Mouse (Mus musculus) midbrain, embryonic 11.5 days (tissue): ENCODE data around the gene Tmed1. TPM values are rescaled to one million over a fixed set of nuclear protein-coding genes. Genes with fewer than 3 reads are reported as not detected.

ENCODE experiments used
- ATAC-seq: fragments of 200-750 bp; cut with Nextera tagmentation; 2 replicates; pipeline ENCODE4 v1.8.0; 2017; ENCODE audit warnings: moderate TSS enrichment, moderate library complexity; ENCODE audit not compliant: low FRiP score
- DNase-seq: peaks from one replicate; pipeline ENCODE4 v3.0.0; 2015; ENCODE audit warnings: low spot score; ENCODE audit errors: missing footprints
- H3K27ac ChIP-seq: fragments of 300-500 bp; sonication (generic); 2 replicates; pipeline ENCODE4 v1.5.1; 2014; ENCODE audit warnings: low read depth, low read length
- H3K27me3 ChIP-seq: fragments of 300-500 bp; sonication (generic); 2 replicates; pipeline ENCODE4 v1.6.1; 2014; ENCODE audit warnings: mild to moderate bottlenecking, low read length, moderate library complexity, mixed read lengths; ENCODE audit not compliant: control insufficient read depth, insufficient read depth
- H3K36me3 ChIP-seq: fragments of 300-500 bp; sonication (generic); 2 replicates; pipeline ENCODE4 v1.6.1; 2014; ENCODE audit warnings: mild to moderate bottlenecking, low read length, moderate library complexity, mixed read lengths; ENCODE audit not compliant: control insufficient read depth, insufficient read depth
- H3K4me1 ChIP-seq: fragments of 300-500 bp; sonication (generic); 2 replicates; pipeline ENCODE4 v1.6.1; 2014; ENCODE audit warnings: low read length; ENCODE audit not compliant: control insufficient read depth, insufficient read depth
- H3K4me2 ChIP-seq: fragments of 300-500 bp; sonication (generic); 2 replicates; pipeline ENCODE4 v1.6.1; 2014; ENCODE audit warnings: mild to moderate bottlenecking, moderate library complexity
- H3K4me3 ChIP-seq: fragments of 300-500 bp; sonication (generic); 2 replicates; pipeline ENCODE4 v1.5.1; 2014; ENCODE audit warnings: low read depth, low read length
- H3K9ac ChIP-seq: fragments of 300-500 bp; sonication (generic); 2 replicates; pipeline ENCODE4 v1.6.1; 2014; ENCODE audit warnings: low read length
- H3K9me3 ChIP-seq: fragments of 300-500 bp; sonication (generic); 2 replicates; pipeline ENCODE4 v1.6.1; 2016; ENCODE audit warnings: low read length; ENCODE audit not compliant: control insufficient read depth
- WGBS: fragments of 180-500 bp; shearing (Covaris S2); extraction: QIAGEN DNeasy Blood & Tissue Kit; methylation state at CpG from one replicate; pipeline ENCODE4 v1.1.7; 2014; 5-methylcytosine and 5-hydroxymethylcytosine counted together
- polyA plus RNA-seq: library from polyadenylated mRNA; unstranded; fragments of >200 nt; fragmentation: Nextera tagmentation; extraction: Ambion mirVana; gene quantifications from 2 replicates; pipeline ENCODE4 v1.2.1, GENCODE M21; 2014

Tmed1 gene
- 64.5 and 68.0 TPM in 2 replicates for polyA plus RNA-seq

DNA sequence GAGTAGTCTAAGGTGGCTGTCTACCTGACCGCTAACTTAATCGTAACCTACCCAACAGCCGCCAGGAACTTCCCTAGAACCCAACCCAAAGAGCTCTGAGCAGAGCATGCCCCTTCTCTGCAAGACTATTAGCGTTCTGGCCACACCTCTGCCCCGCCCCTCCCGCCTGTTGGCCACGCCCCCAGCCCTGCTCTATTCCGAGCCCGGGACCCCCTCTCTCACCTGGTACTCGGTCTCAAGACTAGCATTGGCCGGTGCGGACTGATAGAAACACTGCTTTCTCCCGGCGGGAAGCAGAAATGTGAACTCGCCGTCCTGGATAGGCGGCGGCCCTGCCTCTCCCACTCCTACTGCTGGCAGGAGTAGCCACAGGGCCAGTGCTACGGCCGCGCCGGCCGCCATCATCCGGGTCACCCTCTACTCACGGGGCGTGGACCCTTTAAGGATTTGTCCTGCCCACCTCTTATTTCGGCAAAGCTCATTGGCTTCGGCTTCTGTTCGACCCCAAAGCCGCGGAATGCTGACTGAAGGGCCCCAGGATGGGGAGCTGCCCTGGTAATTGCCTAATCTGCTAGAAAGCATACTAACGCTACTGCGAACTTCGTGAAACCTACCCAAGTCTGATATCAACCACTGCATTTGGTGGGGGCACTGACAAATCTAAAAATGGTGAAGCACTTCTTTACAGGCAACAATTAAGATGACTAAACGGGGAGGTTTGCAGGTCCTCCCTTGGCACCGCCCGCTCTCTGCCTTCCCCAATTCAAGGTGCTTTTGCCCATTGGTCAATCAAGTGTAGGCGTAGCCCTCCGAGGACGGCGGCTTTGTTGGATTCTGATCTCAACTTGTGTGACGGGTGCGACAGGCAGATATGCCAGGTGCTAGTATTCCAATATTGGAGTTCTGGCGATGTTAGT is at the start of gene Tmed1:
Gene Tmed1, minus strand, starts transcription at position 481 of the 917 bp plus-strand sequence.
- DNase-seq (peak; percentile 99), ATAC-seq (peak; percentile 97)
- H3K4me2 ChIP-seq = peak within 1 kb of the TSS; percentile 70
- WGBS = under 1% methylated on average over 44 of the region's 44 CpGs
- no peaks in the 10 kb centered on the region for H3K27me3 ChIP-seq
- no peaks in the 10 kb centered on the region for H3K9me3 ChIP-seq
- H3K9ac ChIP-seq = peak within 1 kb of the TSS; percentile 79
- H3K36me3 ChIP-seq = peaks cover 3% of the 10 kb centered on the region; the same call in 1 of the 2 replicates
- H3K4me3 ChIP-seq = peak within 1 kb of the TSS; percentile 67
- peak within 1 kb of the TSS; percentile 75 for H3K27ac ChIP-seq
- H3K4me1 ChIP-seq = peaks cover 9% of the 10 kb centered on the region

DNA sequence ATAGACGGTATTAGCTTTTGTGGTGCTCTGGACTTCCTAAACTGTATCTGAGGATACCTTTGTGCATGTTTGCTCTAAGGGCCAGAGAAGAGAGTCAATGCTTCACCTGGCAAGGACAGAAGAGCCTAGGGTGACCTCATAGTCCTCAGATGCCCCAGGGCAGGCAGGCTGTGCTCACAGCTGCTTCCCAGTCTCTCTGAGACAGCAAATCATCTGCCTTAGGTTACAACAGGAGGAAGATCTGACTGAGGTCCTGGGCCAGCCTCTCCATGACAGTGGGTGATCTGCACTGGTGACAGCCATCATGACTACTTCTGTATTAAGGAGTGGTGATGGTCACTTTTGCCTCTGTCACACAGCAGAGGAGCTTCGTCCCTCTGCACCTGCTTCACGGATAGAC is 49.1 kb upstream of the Tmed1 start:
- Histone ChIP-seq H3K4me3 (no peak overlapping the region), H3K4me1 (no peaks in the 10 kb centered on the region), H3K9ac (no peak overlapping the region), H3K36me3 (no peaks in the 10 kb centered on the region), H3K9me3 (no peaks in the 10 kb centered on the region), H3K27ac (0 out of 2 replicates have a peak overlapping the region, but pooled peaks have one; percentile 27), H3K27me3 (no peaks in the 10 kb centered on the region), H3K4me2 (no peak overlapping the region)
- no peak for ATAC-seq
- 95% methylated on average over 3 of the region's 3 CpGs for WGBS
- no peak for DNase-seq

DNA sequence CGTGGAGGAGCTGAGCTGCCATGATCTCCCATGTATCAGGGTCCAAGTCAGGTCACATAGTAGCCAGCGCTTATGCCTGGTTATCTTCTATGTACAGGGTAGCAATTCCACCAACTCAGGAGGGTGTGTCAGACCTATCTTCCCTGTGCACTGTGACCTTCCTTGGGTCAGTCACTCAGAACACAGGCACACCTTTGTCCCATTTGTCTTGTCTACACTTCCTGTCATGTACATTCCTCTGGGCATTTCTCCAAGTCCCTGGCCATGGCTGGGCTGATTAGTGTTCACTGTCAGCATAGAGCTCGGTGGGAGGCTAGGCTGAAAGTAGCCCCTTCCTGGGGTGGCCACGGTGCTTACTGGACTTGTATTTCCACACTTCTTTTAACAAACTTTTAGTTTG is 48.3 kb upstream of the Tmed1 start:
- Histone ChIP-seq H3K27me3 (no peaks in the 10 kb centered on the region), H3K9me3 (no peaks in the 10 kb centered on the region), H3K4me3 (no peak overlapping the region), H3K4me2 (no peak overlapping the region), H3K9ac (no peak overlapping the region), H3K27ac (no peak overlapping the region), H3K4me1 (no peaks in the 10 kb centered on the region), H3K36me3 (no peaks in the 10 kb centered on the region)
- peak; percentile 8 for DNase-seq
- 91% methylated on average over 4 of the region's 4 CpGs for WGBS
- no peak for ATAC-seq

DNA sequence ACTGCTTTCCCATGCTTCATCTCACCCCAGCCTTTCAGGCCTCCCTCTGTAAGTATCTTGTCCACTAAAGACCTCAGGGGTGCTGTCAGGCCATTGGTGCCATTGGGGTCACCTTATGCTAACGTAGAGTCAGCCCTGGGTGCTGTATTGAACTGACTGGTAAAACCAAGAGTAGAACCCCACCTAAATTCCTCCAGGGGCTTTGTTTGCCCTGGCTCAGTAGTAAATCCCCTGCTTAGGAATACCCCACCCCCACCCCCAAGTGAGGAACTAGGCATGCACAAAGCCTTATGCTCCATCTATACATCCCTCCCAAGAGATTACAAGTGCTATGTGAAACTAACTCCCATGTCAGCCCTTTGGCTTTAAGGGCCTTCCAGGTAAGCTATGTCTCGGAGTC is 47.5 kb upstream of the Tmed1 start:
- no peaks in the 10 kb centered on the region for H3K36me3 ChIP-seq
- H3K4me3 ChIP-seq = no peak overlapping the region
- H3K27ac ChIP-seq = no peak overlapping the region
- ATAC-seq (no peak), DNase-seq (no peak)
- 91% methylated on average over 2 of the region's 2 CpGs for WGBS
- no peaks in the 10 kb centered on the region for H3K4me1 ChIP-seq
- no peaks in the 10 kb centered on the region for H3K9me3 ChIP-seq
- no peak overlapping the region for H3K4me2 ChIP-seq
- no peaks in the 10 kb centered on the region for H3K27me3 ChIP-seq
- no peak overlapping the region for H3K9ac ChIP-seq

DNA sequence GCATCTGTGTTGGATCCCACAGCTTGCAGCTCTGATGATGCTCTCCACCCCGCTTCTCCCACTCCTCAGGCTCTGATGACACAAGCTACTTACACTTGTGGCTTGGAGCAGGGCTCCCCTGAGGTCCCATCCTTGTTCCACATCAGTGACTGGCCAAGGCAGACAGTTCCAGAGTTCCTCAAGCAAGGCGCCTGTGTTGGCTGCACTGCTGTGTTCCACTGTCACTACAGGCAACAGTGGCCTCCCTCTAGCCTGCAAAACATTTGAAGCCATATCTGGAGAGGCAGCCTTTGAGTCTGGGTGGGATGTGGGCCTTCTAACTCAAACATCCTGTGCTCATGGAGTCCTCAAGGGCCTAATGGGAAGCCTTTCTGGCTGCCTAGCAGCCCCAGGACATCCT is 46.9 kb upstream of the Tmed1 start:
- Histone ChIP-seq H3K4me1 (no peaks in the 10 kb centered on the region), H3K4me3 (no peak overlapping the region), H3K9me3 (no peaks in the 10 kb centered on the region), H3K4me2 (no peak overlapping the region), H3K27me3 (no peaks in the 10 kb centered on the region), H3K27ac (no peak overlapping the region), H3K36me3 (no peaks in the 10 kb centered on the region), H3K9ac (no peak overlapping the region)
- WGBS = 86% methylated on average over 2 of the region's 2 CpGs
- no peak for DNase-seq
- ATAC-seq = no peak

DNA sequence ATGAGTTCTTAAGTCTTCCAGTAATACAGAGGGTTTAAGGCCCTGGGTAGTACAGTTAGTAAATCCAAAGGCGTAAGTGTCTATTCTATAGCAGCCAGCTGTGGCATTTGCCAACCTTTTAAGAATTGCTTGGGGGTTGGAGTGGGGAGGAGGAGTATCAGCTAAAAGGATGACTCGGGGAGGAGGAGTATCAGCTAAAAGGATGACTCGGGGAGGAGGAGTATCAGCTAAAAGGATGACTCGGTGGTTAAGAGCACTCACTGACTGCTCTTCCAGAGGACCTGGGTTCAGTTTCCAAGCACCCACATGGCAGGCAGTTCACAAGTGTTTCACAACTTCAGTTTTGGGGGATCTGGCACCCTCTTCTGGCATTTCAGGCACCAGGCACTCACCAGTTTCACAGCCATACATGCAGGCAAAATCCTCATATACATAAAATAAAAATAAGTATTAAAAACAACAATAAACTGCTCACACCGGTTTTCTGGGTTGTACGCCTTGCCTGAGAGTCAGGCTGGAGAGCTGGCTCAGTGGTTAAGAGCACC is 45.2 kb upstream of the Tmed1 start:
- H3K27ac ChIP-seq = no peak overlapping the region
- 90% methylated on average over 6 of the region's 6 CpGs for WGBS
- no peaks in the 10 kb centered on the region for H3K36me3 ChIP-seq
- no peaks in the 10 kb centered on the region for H3K9me3 ChIP-seq
- H3K4me3 ChIP-seq = no peak overlapping the region
- H3K4me1 ChIP-seq = no peaks in the 10 kb centered on the region
- ATAC-seq (no peak), DNase-seq (peak; percentile 23)
- no peak overlapping the region for H3K9ac ChIP-seq
- no peaks in the 10 kb centered on the region for H3K27me3 ChIP-seq
- no peak overlapping the region for H3K4me2 ChIP-seq

DNA sequence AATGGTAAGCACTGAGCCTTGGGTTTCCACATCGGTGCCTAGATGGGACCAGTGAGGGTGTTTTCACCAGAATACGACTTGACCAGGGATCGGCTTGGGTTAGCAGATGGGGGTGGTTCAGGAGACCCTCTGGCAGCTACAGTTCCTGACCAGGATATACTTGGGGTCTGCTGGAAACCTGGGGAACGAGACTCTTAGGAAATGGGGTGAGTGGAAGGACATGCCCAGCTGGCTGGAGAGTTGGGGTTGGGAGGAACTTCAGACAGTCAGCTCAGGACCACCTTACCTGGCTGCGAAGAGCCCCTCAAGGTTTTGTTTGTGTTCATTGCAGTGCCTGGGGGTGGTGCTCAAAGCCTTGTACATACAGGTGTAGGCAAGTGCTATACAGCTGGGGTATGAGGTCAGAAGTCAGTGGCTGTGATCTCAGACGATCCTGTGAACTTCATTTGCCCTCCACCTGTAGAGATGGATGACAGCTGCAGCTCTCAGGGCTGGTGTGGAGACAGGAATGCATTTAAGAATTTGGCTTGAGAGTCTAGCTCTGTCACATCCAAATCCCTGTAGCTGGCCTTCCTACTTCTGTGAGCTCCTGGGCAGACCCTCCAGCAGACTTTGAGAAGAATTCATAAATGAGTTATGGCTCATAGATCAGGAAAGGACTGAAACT is 43.7 kb upstream of the Tmed1 start:
- Histone ChIP-seq H3K27me3 (no peaks in the 10 kb centered on the region), H3K4me2 (no peak overlapping the region), H3K4me3 (no peak overlapping the region), H3K4me1 (no peaks in the 10 kb centered on the region), H3K27ac (no peak overlapping the region), H3K36me3 (no peaks in the 10 kb centered on the region), H3K9ac (no peak overlapping the region), H3K9me3 (no peaks in the 10 kb centered on the region)
- DNase-seq (no peak), ATAC-seq (no peak)
- WGBS = 88% methylated on average over 6 of the region's 6 CpGs

DNA sequence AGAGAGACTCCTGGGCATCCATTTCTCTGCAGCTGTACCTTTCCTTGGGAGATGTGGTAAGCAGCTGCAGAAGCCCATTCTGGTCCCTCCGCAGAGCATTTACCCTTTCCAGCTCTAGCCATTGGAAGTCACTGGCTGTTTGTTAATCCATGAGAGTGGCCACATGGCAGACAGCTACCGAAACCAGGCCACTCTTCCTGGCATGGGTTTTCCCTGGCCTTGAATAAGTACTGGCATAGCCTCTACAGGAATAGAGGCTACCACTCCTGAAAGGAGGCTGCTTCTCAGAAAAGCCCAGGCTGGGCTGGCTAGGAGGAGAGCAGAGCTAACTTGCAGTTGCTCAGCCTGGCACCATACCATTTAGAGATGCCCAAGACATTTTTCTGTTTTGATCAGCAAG is 41.0 kb upstream of the Tmed1 start:
- peaks cover 10% of the 10 kb centered on the region for H3K4me1 ChIP-seq
- H3K4me2 ChIP-seq = no peak overlapping the region
- ATAC-seq (no peak), DNase-seq (no peak)
- H3K36me3 ChIP-seq = no peaks in the 10 kb centered on the region
- WGBS = 98% methylated on average over 2 of the region's 2 CpGs
- no peaks in the 10 kb centered on the region for H3K27me3 ChIP-seq
- H3K27ac ChIP-seq = no peak overlapping the region
- H3K9me3 ChIP-seq = no peaks in the 10 kb centered on the region
- H3K4me3 ChIP-seq = no peak overlapping the region
- no peak overlapping the region for H3K9ac ChIP-seq
